23 mouse cellular contexts compared by ENCODE assay signal in genomic region chr1:192542093-192542492, GRCm38 (mm10).
A peak's percentile ranks its signal among the peaks of the same experiment; 100 is the strongest.
DNase-seq lines count a peak whose midpoint lies in the region; ATAC-seq and TF ChIP-seq lines count a peak whose summit lies in the region.
"Had no signal": no experiment of that assay in that cellular context is flagged by ENCODE, and none has a peak within 500 bp of the region (broad histone marks: within the 10 kb centered on the region; RNA-seq: fewer than 3 reads in every experiment).

No protein-coding gene starts in this region.

- H3K4me3 ChIP-seq in heart, embryonic 10.5 days = no peak overlapping the region
- H3K4me3 ChIP-seq in midbrain, embryonic 15.5 days = no peak overlapping the region
- H3K4me3 ChIP-seq in midbrain, embryonic 14.5 days (replicated peaks; ENCODE audit: low read depth, low read length) = no peak overlapping the region
- H3K4me3 ChIP-seq: embryonic facial prominence, embryonic 13.5 days; embryonic facial prominence, embryonic 15.5 days; erythroblast, embryonic 14.5 days; forebrain, embryonic 10.5 days; forebrain, embryonic 12.5 days had no signal

- peaks cover 6% of the 10 kb centered on the region for H3K4me1 ChIP-seq in heart, embryonic 10.5 days
- peaks cover 15% of the 10 kb centered on the region for H3K4me1 ChIP-seq in midbrain, embryonic 15.5 days
- peaks cover 4% of the 10 kb centered on the region; the same call in 1 of the 2 replicates for H3K4me1 ChIP-seq in midbrain, embryonic 14.5 days (ENCODE audit: control insufficient read depth, insufficient read depth, low read length)
- H3K4me1 ChIP-seq: embryonic facial prominence, embryonic 13.5 days; embryonic facial prominence, embryonic 15.5 days had no signal

- no peak for TF ChIP-seq CTCF in brain, embryonic 14.5 days (IDR thresholded peaks at IDR 0.05; ENCODE audit: borderline replicate concordance, extremely low read depth, insufficient read depth, insufficient read length)

- H3K4me2 ChIP-seq in midbrain, embryonic 15.5 days = no peak overlapping the region
- H3K4me2 ChIP-seq in midbrain, embryonic 14.5 days (ENCODE audit: low read length) = no peak overlapping the region
- H3K4me2 ChIP-seq: embryonic facial prominence, embryonic 13.5 days; embryonic facial prominence, embryonic 15.5 days; forebrain, embryonic 12.5 days had no signal

- H3K27me3 ChIP-seq in heart, embryonic 10.5 days (ENCODE audit: insufficient read depth, poor library complexity, severe bottlenecking) = no peaks in the 10 kb centered on the region
- H3K27me3 ChIP-seq in midbrain, embryonic 15.5 days (replicated peaks) = no peaks in the 10 kb centered on the region
- H3K27me3 ChIP-seq in midbrain, embryonic 14.5 days (ENCODE audit: control insufficient read depth, insufficient read depth, low read length) = no peaks in the 10 kb centered on the region
- H3K27me3 ChIP-seq: embryonic facial prominence, embryonic 13.5 days; embryonic facial prominence, embryonic 15.5 days; forebrain, embryonic 12.5 days had no signal

- H3K27ac ChIP-seq in heart, embryonic 10.5 days = no peak overlapping the region
- no peak overlapping the region for H3K27ac ChIP-seq in midbrain, embryonic 15.5 days
- H3K27ac ChIP-seq in midbrain, embryonic 14.5 days (replicated peaks; ENCODE audit: low read depth, low read length) = no peak overlapping the region
- H3K27ac ChIP-seq: embryonic facial prominence, embryonic 13.5 days; embryonic facial prominence, embryonic 15.5 days; forebrain, embryonic 10.5 days; forebrain, embryonic 12.5 days had no signal

- 0 out of 2 replicates have a peak, but pooled peaks have one; percentile 66 for ATAC-seq in midbrain, embryonic 15.5 days (replicated peaks)
- ATAC-seq in midbrain, embryonic 14.5 days (ENCODE audit: low FRiP score, low TSS enrichment) = no peak
- ATAC-seq: forebrain, embryonic 14.5 days; forebrain, embryonic 16.5 days had no signal

- TF ChIP-seq POLR2A in brain, embryonic 14.5 days (IDR thresholded peaks at IDR 0.05; ENCODE audit: borderline replicate concordance, extremely low read depth, insufficient read depth, insufficient read length, poor library complexity, severe bottlenecking) = no peak

- no peaks in the 10 kb centered on the region for H3K36me3 ChIP-seq in heart, embryonic 10.5 days
- no peaks in the 10 kb centered on the region for H3K36me3 ChIP-seq in midbrain, embryonic 15.5 days (replicated peaks)
- H3K36me3 ChIP-seq in midbrain, embryonic 14.5 days (ENCODE audit: control insufficient read depth, insufficient read depth, low read length) = no peaks in the 10 kb centered on the region
- H3K36me3 ChIP-seq: embryonic facial prominence, embryonic 13.5 days; embryonic facial prominence, embryonic 15.5 days; forebrain, embryonic 10.5 days; forebrain, embryonic 12.5 days had no signal

- H3K9ac ChIP-seq in midbrain, embryonic 15.5 days = no peak overlapping the region
- no peak overlapping the region for H3K9ac ChIP-seq in midbrain, embryonic 14.5 days (replicated peaks; ENCODE audit: low read length)
- H3K9ac ChIP-seq: embryonic facial prominence, embryonic 13.5 days; embryonic facial prominence, embryonic 15.5 days; forebrain, embryonic 12.5 days had no signal

- DNase-seq in heart, embryonic 10.5 days (ENCODE audit: low spot score) = peak; percentile 35
- DNase-seq in heart, adult 9 months (ENCODE audit: low spot score in 2 of 2) = no peak
- no peak for DNase-seq in midbrain, embryonic 14.5 days
- peak; percentile 29 for DNase-seq in brain, embryonic 14.5 days (ENCODE audit: low read depth)
- no peak for DNase-seq in adrenal gland, adult 18-20 months (ENCODE audit: low spot score in 2 of 2)
- DNase-seq: adrenal gland, adult 8-10 months; adrenal gland, postnatal 14 days; adrenal gland, postnatal 36 days; cerebellum, adult 11 months; cerebellum, adult 18-20 months; cerebellum, adult 8-10 months; cerebellum, adult 9-11 months; cerebellum, postnatal 14 days; cerebellum, postnatal 36 days; embryo, embryonic 11 days had no signal

- H3K9me3 ChIP-seq in heart, embryonic 10.5 days = no peaks in the 10 kb centered on the region
- no peaks in the 10 kb centered on the region for H3K9me3 ChIP-seq in midbrain, embryonic 15.5 days
- no peaks in the 10 kb centered on the region for H3K9me3 ChIP-seq in midbrain, embryonic 14.5 days (ENCODE audit: control insufficient read depth, low read length)
- H3K9me3 ChIP-seq: embryonic facial prominence, embryonic 13.5 days; embryonic facial prominence, embryonic 15.5 days; forebrain, embryonic 10.5 days; forebrain, embryonic 12.5 days had no signal

- 82% methylated on average over 2 of the region's 2 CpGs for WGBS in heart, embryonic 10.5 days
- WGBS in midbrain, embryonic 15.5 days = 57% methylated on average over 2 of the region's 2 CpGs
- 56% methylated on average over 2 of the region's 2 CpGs for WGBS in midbrain, embryonic 14.5 days

Comparison
In these comparisons a context has a peak if more than half of its experiments do, and no peak if none do; other contexts are left out.
1. DNase-seq: peak in heart, embryonic 10.5 days (single experiment) and brain, embryonic 14.5 days (single experiment); none in heart, adult 9 months (0 of 2), midbrain, embryonic 14.5 days (single experiment) and adrenal gland, adult 18-20 months (0 of 2).